In the genomic region with DNA sequence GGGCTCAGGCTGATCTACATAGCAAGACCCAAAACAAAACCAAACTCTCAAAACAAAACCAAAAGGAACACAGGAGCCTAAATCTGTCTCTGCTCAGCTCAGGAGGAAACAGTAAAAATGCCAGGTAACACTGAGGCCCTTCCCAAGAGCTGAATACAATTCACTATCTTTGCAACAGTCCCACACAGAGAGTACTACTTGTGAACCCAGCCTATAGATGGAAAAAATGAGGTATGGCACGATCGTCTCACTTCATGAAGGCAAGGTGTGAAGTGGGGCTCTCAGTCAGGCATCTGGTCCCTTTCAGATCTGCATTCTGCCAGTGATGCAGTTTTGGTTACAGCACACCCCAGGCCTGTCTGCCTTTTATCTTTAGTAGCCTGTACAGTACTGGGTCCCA, we compare ENCODE assay signal across 13 mouse cellular contexts.
DNase-seq lines count a peak whose midpoint lies in the region; ATAC-seq lines count a peak whose summit lies in the region.
"Had no signal": no experiment of that assay in that cellular context is flagged by ENCODE, and none has a peak within 500 bp of the region (broad histone marks: within the 10 kb centered on the region; RNA-seq: fewer than 3 reads in every experiment).

No protein-coding gene starts in this region.

- H3K4me2 ChIP-seq in heart, embryonic 12.5 days: no peak overlapping the region
- H3K4me2 ChIP-seq in lung, embryonic 16.5 days (ENCODE audit: low read depth, low read length): no peak overlapping the region
- H3K4me2 ChIP-seq in embryonic facial prominence, embryonic 15.5 days (replicated peaks): no peak overlapping the region
- H3K4me2 ChIP-seq in stomach, embryonic 15.5 days: 0 out of 2 replicates have a peak overlapping the region, but pooled peaks have one; percentile 5
- no peak overlapping the region for H3K4me2 ChIP-seq in forebrain, embryonic 11.5 days (ENCODE audit: low read depth, low read length, severe bottlenecking)

- peaks cover 17% of the 10 kb centered on the region for H3K36me3 ChIP-seq in heart, embryonic 12.5 days
- H3K36me3 ChIP-seq in lung, embryonic 16.5 days (ENCODE audit: control insufficient read depth, insufficient read depth, low read length): peaks cover 5% of the 10 kb centered on the region; the same call in 1 of the 2 replicates
- peaks cover 23% of the 10 kb centered on the region for H3K36me3 ChIP-seq in embryonic facial prominence, embryonic 15.5 days
- peaks cover 4% of the 10 kb centered on the region for H3K36me3 ChIP-seq in stomach, embryonic 15.5 days
- no peaks in the 10 kb centered on the region for H3K36me3 ChIP-seq in forebrain, embryonic 11.5 days (ENCODE audit: control insufficient read depth, insufficient read depth, low read length)

- no peak overlapping the region for H3K4me3 ChIP-seq in heart, embryonic 12.5 days
- H3K4me3 ChIP-seq in lung, embryonic 16.5 days (ENCODE audit: low read length): no peak overlapping the region
- H3K4me3 ChIP-seq in embryonic facial prominence, embryonic 15.5 days (replicated peaks): no peak overlapping the region
- H3K4me3 ChIP-seq in stomach, embryonic 15.5 days (replicated peaks): no peak overlapping the region
- H3K4me3 ChIP-seq in forebrain, embryonic 11.5 days (ENCODE audit: low read depth, low read length): no peak overlapping the region

- 26% methylated on average over 2 of the region's 2 CpGs for whole genome bisulfite sequencing in heart, embryonic 12.5 days
- 69% methylated on average over 2 of the region's 2 CpGs for WGBS in lung, embryonic 16.5 days
- WGBS in embryonic facial prominence, embryonic 15.5 days: 86% methylated on average over 2 of the region's 2 CpGs
- 61% methylated on average over 2 of the region's 2 CpGs for WGBS in stomach, embryonic 15.5 days
- 87% methylated on average over 2 of the region's 2 CpGs for WGBS in forebrain, embryonic 11.5 days

- H3K9me3 ChIP-seq in heart, embryonic 12.5 days (replicated peaks): no peaks in the 10 kb centered on the region
- no peaks in the 10 kb centered on the region for H3K9me3 ChIP-seq in lung, embryonic 16.5 days (ENCODE audit: control insufficient read depth, low read length)
- H3K9me3 ChIP-seq in embryonic facial prominence, embryonic 15.5 days (replicated peaks): no peaks in the 10 kb centered on the region
- no peaks in the 10 kb centered on the region for H3K9me3 ChIP-seq in stomach, embryonic 15.5 days
- no peaks in the 10 kb centered on the region for H3K9me3 ChIP-seq in forebrain, embryonic 11.5 days (ENCODE audit: control insufficient read depth, low read length)

- no peak overlapping the region for H3K9ac ChIP-seq in heart, embryonic 12.5 days
- no peak overlapping the region for H3K9ac ChIP-seq in lung, embryonic 16.5 days (ENCODE audit: low read length)
- H3K9ac ChIP-seq in embryonic facial prominence, embryonic 15.5 days: no peak overlapping the region
- H3K9ac ChIP-seq in stomach, embryonic 15.5 days: no peak overlapping the region
- H3K9ac ChIP-seq in forebrain, embryonic 11.5 days (ENCODE audit: low read length): no peak overlapping the region

- no peak for DNase-seq in heart, adult 11 months
- no peak for DNase-seq in lung, postnatal 25 days (ENCODE audit: low spot score)
- DNase-seq in left cerebral cortex, postnatal 36 days (ENCODE audit: low spot score in 2 of 2): no peak
- no peak for DNase-seq in forebrain, embryonic 11.5 days (ENCODE audit: low spot score)
- DNase-seq: adrenal gland, postnatal 14 days; cerebellum, adult 11-12 months; heart, postnatal 36 days; kidney, adult 11 months; spleen, adult 18-20 months had no signal

- H3K4me1 ChIP-seq in heart, embryonic 12.5 days (replicated peaks): peaks cover 54% of the 10 kb centered on the region
- H3K4me1 ChIP-seq in lung, embryonic 16.5 days (replicated peaks; ENCODE audit: control insufficient read depth, insufficient read depth, low read length): peaks cover 21% of the 10 kb centered on the region
- H3K4me1 ChIP-seq in embryonic facial prominence, embryonic 15.5 days: peaks cover 22% of the 10 kb centered on the region
- peaks cover 24% of the 10 kb centered on the region; the same call in 1 of the 2 replicates for H3K4me1 ChIP-seq in stomach, embryonic 15.5 days
- H3K4me1 ChIP-seq in forebrain, embryonic 11.5 days (replicated peaks; ENCODE audit: control insufficient read depth, insufficient read depth, low read length): 0 out of 2 replicates have a peak, but pooled peaks cover 3% of the 10 kb centered on the region

- peak overlapping the region; percentile 75 for H3K27ac ChIP-seq in heart, embryonic 12.5 days (ENCODE audit: poor library complexity, severe bottlenecking)
- H3K27ac ChIP-seq in lung, embryonic 16.5 days (ENCODE audit: low read length): peak overlapping the region; percentile 90
- H3K27ac ChIP-seq in embryonic facial prominence, embryonic 15.5 days (replicated peaks): peak overlapping the region; percentile 61
- peak overlapping the region; percentile 92 for H3K27ac ChIP-seq in stomach, embryonic 15.5 days
- no peak overlapping the region for H3K27ac ChIP-seq in forebrain, embryonic 11.5 days (ENCODE audit: low read depth, low read length)

- intact Hi-C loops in left cerebral cortex, postnatal 36 days (cut with DNase I): no loop called here

- no peaks in the 10 kb centered on the region for H3K27me3 ChIP-seq in heart, embryonic 12.5 days (replicated peaks)
- H3K27me3 ChIP-seq in lung, embryonic 16.5 days (ENCODE audit: control insufficient read depth, insufficient read depth, low read depth, low read length): no peaks in the 10 kb centered on the region
- no peaks in the 10 kb centered on the region for H3K27me3 ChIP-seq in embryonic facial prominence, embryonic 15.5 days
- no peaks in the 10 kb centered on the region for H3K27me3 ChIP-seq in stomach, embryonic 15.5 days (replicated peaks)
- no peaks in the 10 kb centered on the region for H3K27me3 ChIP-seq in forebrain, embryonic 11.5 days (ENCODE audit: control insufficient read depth, insufficient read depth, low read length)

- ATAC-seq in heart, embryonic 12.5 days (ENCODE audit: insufficient number of reproducible peaks, low FRiP score): no peak
- ATAC-seq in lung, embryonic 16.5 days (ENCODE audit: low read depth): no peak
- no peak for ATAC-seq in embryonic facial prominence, embryonic 15.5 days (ENCODE audit: insufficient number of reproducible peaks, low FRiP score, low TSS enrichment, low read depth)
- ATAC-seq in stomach, embryonic 15.5 days (ENCODE audit: insufficient read depth, low FRiP score, low read depth): no peak
- ATAC-seq in forebrain, embryonic 11.5 days (replicated peaks; ENCODE audit: low FRiP score): no peak
